Mouse (Mus musculus) heart, adult 9 months (tissue): ENCODE results near the gene Gm5936.
A peak's percentile ranks its signal among the peaks of the same experiment; 100 is the strongest.
"Not testable (repeated sequence)": the region's sequence is repeated elsewhere in the genome, so short reads cannot be mapped to it uniquely, and the experiment has no call there.

Source experiments
- DNase-seq, 2 experiments: peaks; one replicate each; pipeline ENCODE4 v3.0.0; 2022; ENCODE audit warnings: low spot score in 2 of 2

Gene Gm5936

GRCm38 (mm10) chrX:74836842-74837522 is at the start of gene Gm5936:
Gene Gm5936 (plus strand): TSS chrX:74837196.
- DNase-seq = not testable (repeated sequence)

- DNase-seq = not testable (repeated sequence)
Measured at GRCm38 (mm10) chrX:74856104-74856503, 19.1 kb downstream of the Gm5936 start.

GRCm38 (mm10) chrX:74880123-74880522 is 43.1 kb downstream of the Gm5936 start:
- DNase-seq = peak in 1 of 2 experiments; percentile 1
